Mouse (Mus musculus): Measurements from ENCODE around the gene Adam8. TPM values are rescaled to one million over a fixed set of nuclear protein-coding genes. Genes with fewer than 3 reads are reported as not detected.
A peak's percentile ranks its signal among the peaks of the same experiment; 100 is the strongest.

The Adam8 gene
- polyA plus RNA-seq, 1 experiment from 2014 or later: 3.0 TPM

DNA sequence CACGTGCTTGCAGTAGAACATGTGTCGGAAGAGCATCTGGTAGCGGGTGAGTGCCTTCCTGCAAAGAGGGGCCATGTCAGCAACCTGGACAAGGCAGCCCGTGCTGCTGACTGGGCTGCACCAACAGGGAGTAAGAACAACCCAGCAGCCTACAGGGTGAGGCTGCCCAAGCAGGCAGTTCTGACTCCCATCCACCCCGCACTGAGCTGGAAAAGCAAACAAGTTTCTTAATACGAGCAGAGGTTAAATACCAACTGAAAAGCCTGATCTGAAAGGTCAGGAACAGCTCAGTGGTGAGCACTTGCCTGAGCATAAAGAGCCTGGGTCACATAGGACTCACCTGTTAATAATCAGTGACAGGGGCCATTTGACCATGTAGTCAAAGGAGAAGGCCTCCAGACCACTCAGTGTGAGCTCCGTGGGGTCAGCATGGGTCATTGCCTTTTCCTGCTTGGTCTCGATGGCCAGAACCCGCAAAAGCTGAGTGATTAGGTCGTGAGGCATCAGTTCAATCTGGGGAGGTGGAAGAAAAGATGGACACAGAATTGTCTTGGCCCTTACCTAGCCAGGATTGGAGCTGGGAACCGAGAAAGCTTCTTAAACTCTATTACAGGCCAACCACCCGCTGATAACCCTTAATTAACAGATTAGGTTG lies 8.9 kb upstream of the Adam8 start:
- no peaks in the 10 kb centered on the region for H3K4me1 ChIP-seq
- no peak overlapping the region for H3K4me2 ChIP-seq
- peaks cover 88% of the 10 kb centered on the region for H3K36me3 ChIP-seq
- H3K9ac ChIP-seq: no peak overlapping the region
- no peak for ATAC-seq (ENCODE audit: insufficient number of reproducible peaks, low FRiP score, low TSS enrichment, low read depth)
- no peaks in the 10 kb centered on the region for H3K27me3 ChIP-seq
- no peak overlapping the region for H3K27ac ChIP-seq
- no peak overlapping the region for H3K4me3 ChIP-seq
- WGBS: 73% methylated on average over 12 of the region's 12 CpGs
- H3K9me3 ChIP-seq: no peaks in the 10 kb centered on the region

DNA sequence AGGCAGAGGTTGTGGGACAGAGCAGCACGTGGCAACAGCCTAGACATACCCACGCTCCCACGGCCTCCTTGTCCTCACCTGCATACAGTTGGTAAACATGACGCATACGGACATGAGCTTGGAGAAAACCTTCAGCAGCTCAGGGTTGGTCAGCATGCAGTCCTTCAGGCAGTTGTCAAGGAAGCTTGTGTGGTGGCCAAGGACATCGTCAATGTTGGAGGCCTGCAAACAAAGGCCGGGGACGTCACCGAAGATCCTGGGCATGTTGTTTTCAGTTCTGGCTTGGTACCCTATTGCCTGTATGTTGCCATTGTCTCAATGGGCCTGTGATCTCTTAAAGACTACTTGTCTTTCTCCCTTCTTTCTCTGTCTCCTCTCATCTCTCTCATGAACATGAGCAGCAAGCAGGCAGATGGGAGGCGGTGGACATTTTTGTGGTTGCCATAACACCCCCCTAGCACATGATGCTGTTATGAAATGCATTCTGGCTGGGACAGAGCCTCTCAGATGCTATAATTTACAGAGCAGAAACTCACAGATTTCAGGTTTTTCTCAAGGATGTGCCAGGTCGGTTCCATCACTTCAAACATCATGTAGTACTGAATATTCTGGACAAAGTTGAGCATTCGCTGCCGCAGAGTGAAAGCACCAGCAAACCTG lies 6.5 kb upstream of the Adam8 start:
- Histone ChIP-seq H3K9ac (no peak overlapping the region), H3K27ac (no peak overlapping the region), H3K36me3 (peaks cover 80% of the 10 kb centered on the region), H3K4me1 (no peaks in the 10 kb centered on the region), H3K4me2 (no peak overlapping the region), H3K4me3 (no peak overlapping the region), H3K27me3 (no peaks in the 10 kb centered on the region), H3K9me3 (no peaks in the 10 kb centered on the region)
- WGBS: 95% methylated on average over 13 of the region's 13 CpGs
- no peak for ATAC-seq (ENCODE audit: insufficient number of reproducible peaks, low FRiP score, low TSS enrichment, low read depth)

DNA sequence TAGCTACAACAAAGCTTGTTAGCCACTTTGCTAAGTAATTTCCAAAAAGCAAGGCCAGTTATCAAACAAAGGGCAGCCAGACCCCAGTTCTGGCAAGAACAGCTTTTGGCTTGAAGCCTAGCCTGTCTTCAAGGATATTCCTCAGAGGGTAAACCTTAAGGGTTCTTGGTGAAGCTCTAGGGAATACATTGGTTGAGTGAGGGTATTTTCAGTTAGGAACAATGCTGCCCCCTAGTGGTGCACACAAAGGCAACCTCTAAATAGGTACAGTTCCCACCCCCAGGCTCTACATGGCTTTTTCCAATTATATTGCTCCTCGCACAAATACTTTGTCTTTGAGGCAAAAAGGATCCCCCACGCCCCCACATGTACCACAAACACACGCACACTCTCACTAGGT lies 2.3 kb upstream of the Adam8 start:
- ATAC-seq (ENCODE audit: insufficient number of reproducible peaks, low FRiP score, low TSS enrichment, low read depth): no peak
- H3K27ac ChIP-seq: no peak overlapping the region
- no peak overlapping the region for H3K4me2 ChIP-seq
- H3K27me3 ChIP-seq: no peaks in the 10 kb centered on the region
- H3K36me3 ChIP-seq: peaks cover 46% of the 10 kb centered on the region
- no peaks in the 10 kb centered on the region for H3K4me1 ChIP-seq
- WGBS: 35% methylated on average over 3 of the region's 3 CpGs
- H3K9ac ChIP-seq: no peak overlapping the region
- H3K4me3 ChIP-seq: no peak overlapping the region
- no peaks in the 10 kb centered on the region for H3K9me3 ChIP-seq

DNA sequence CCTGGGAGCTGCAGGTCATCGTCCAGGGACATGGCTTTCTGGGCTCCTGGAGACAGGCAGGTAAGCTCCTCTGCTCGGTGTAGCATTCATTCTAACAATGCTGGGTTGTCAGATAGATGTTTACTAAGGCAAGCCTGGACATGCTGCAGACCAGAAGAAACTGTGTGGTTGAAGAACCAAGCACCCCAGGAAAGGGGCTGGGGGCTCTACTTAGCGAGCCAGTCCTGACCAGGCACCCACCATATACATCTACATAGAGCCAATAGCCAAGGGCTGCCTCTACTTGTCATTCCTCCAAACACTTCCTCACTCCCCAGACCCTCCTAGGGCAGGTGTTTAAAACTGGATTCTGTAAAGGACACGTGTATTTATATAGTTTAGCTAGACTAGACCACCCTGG lies 1.8 kb upstream of the Adam8 start:
- Histone ChIP-seq H3K4me1 (no peaks in the 10 kb centered on the region), H3K9ac (no peak overlapping the region), H3K4me3 (no peak overlapping the region), H3K27ac (no peak overlapping the region), H3K36me3 (peaks cover 43% of the 10 kb centered on the region), H3K27me3 (no peaks in the 10 kb centered on the region), H3K4me2 (no peak overlapping the region), H3K9me3 (no peaks in the 10 kb centered on the region)
- WGBS: 54% methylated on average over 4 of the region's 4 CpGs
- no peak for ATAC-seq (ENCODE audit: insufficient number of reproducible peaks, low FRiP score, low TSS enrichment, low read depth)

DNA sequence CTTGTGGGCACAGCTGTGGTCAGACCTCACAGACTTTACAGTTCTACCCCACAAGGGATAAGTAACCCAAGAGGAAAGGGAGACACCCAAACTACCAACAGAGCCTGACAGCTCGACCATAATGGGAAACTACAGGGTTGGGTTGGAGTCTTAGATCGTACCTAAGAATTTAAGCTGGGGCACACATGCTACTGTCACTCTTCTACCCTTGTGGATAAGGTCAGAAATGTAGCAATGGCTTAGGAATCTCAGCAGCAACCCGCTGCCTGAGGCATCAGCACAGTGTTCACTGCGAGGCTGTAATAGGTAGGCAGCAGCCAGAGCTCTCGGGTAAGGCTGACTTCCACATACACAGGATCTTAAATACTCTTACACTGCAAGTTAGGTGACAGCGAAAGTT lies 1.2 kb upstream of the Adam8 start:
- Histone ChIP-seq H3K27ac (no peak overlapping the region), H3K4me2 (no peak overlapping the region), H3K9me3 (no peaks in the 10 kb centered on the region), H3K36me3 (peaks cover 36% of the 10 kb centered on the region), H3K9ac (no peak overlapping the region), H3K4me3 (no peak overlapping the region), H3K27me3 (no peaks in the 10 kb centered on the region), H3K4me1 (no peaks in the 10 kb centered on the region)
- 76% methylated on average over 6 of the region's 6 CpGs for WGBS
- no peak for ATAC-seq (ENCODE audit: insufficient number of reproducible peaks, low FRiP score, low TSS enrichment, low read depth)

DNA sequence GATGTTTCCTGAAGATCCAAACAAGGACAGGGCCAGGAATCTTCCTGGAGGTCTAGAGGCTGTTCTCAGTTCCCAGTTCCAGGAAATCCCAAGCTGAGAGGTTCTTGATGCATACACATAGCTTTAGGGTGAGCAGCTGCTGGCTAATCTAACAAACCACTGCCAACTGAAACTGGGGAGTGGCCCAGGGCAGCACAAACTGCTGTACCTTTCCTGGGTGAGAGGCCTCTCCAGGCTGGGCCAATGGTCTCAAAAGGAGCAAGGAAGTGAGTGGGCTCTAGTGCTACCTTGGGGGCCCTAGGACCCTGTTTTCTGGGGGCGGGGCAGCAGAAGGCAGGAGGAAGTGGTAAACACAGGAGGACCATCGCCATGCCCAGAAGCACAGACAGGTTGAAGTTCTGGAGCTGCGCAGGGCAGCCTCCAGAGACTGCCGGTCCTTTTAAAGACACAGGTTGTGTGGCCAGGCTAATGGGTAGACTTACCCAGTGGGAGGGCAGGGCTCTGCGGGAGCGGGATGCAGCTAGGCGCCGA lies 1.4 kb downstream of the Adam8 start:
- Histone ChIP-seq H3K27me3 (no peaks in the 10 kb centered on the region), H3K9ac (no peak overlapping the region), H3K4me2 (no peak overlapping the region), H3K27ac (no peak overlapping the region), H3K9me3 (no peaks in the 10 kb centered on the region), H3K4me1 (no peaks in the 10 kb centered on the region), H3K36me3 (peaks cover 10% of the 10 kb centered on the region), H3K4me3 (no peak overlapping the region)
- WGBS: 74% methylated on average over 8 of the region's 8 CpGs
- no peak for ATAC-seq (ENCODE audit: insufficient number of reproducible peaks, low FRiP score, low TSS enrichment, low read depth)

DNA sequence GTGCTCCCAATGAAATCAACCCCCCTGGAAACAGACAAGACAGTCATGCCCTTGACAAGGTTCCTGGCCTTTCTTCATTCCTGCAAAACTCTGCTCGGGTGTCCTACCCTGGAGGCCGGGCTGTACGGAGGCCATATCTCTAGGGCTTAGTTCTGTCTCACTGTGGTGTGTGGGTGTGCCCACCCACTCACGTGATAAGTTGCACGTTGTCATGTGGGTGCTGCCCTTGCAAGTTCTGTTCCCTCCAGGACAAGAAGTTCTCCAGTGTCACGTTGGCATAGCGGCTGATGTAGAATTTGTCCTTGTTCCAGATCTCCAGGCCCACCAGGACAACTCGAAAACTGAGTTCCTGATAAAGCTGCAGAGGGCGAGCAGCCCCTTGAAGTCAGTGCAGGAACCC lies 4.1 kb downstream of the Adam8 start:
- Histone ChIP-seq H3K9ac (no peak overlapping the region), H3K36me3 (no peaks in the 10 kb centered on the region), H3K27me3 (no peaks in the 10 kb centered on the region), H3K4me2 (no peak overlapping the region), H3K4me1 (no peaks in the 10 kb centered on the region), H3K4me3 (no peak overlapping the region), H3K27ac (no peak overlapping the region), H3K9me3 (no peaks in the 10 kb centered on the region)
- 83% methylated on average over 9 of the region's 9 CpGs for WGBS
- ATAC-seq (ENCODE audit: insufficient number of reproducible peaks, low FRiP score, low TSS enrichment, low read depth): no peak

DNA sequence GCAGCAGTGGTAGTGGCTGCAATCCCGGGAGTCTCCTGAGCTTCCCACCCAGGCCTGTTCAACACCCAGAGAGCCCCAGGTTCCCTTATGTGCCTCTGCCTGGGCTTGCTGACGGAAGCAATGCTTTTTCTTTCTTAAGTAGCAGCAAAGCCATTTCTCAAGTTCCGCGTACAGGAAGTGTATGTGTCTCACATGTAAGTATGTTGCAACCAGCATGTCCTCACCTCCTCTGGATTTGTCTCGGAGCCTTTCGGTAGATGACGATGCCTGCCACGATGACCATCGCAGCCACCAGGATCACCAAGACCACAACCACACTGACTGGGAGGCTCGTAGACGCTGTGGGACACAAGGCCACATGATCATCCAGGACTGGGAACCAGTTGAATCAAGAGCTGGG lies 7.9 kb downstream of the Adam8 start:
- no peak for ATAC-seq (ENCODE audit: insufficient number of reproducible peaks, low FRiP score, low TSS enrichment, low read depth)

DNA sequence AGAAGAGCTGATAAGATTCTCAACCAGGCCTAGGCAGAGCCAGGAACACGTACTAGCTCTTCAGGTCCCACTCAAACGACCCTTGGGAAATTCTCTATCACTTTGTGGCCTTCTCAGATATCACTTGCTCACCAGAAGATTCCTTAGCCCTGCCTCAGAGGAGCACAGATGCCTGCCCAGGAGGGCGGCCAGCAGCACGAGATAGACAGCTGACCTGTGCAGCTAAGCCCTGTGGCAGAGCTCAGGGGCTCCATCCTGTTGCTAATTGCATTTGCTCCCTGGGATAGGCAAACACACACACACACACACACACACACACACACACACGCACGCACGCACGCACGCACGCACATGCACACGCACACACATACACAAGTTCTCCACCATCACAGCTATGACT lies 10.3 kb downstream of the Adam8 start:
- Histone ChIP-seq H3K4me2 (no peak overlapping the region), H3K9ac (no peak overlapping the region), H3K27ac (no peak overlapping the region), H3K36me3 (no peaks in the 10 kb centered on the region), H3K4me3 (no peak overlapping the region), H3K4me1 (peaks cover 12% of the 10 kb centered on the region), H3K27me3 (no peaks in the 10 kb centered on the region), H3K9me3 (no peaks in the 10 kb centered on the region)
- no peak for ATAC-seq (ENCODE audit: insufficient number of reproducible peaks, low FRiP score, low TSS enrichment, low read depth)
- 77% methylated on average over 11 of the region's 11 CpGs for WGBS

More for the DNA sequence above, 7.9 kb downstream of the Adam8 start:
- no peak overlapping the region for H3K4me3 ChIP-seq
- 93% methylated on average over 11 of the region's 11 CpGs for WGBS
- no peaks in the 10 kb centered on the region for H3K4me1 ChIP-seq
- no peak overlapping the region for H3K9ac ChIP-seq
- no peak overlapping the region for H3K27ac ChIP-seq
- no peaks in the 10 kb centered on the region for H3K27me3 ChIP-seq
- H3K9me3 ChIP-seq: no peaks in the 10 kb centered on the region
- H3K36me3 ChIP-seq: no peaks in the 10 kb centered on the region
- H3K4me2 ChIP-seq: no peak overlapping the region

DNA sequence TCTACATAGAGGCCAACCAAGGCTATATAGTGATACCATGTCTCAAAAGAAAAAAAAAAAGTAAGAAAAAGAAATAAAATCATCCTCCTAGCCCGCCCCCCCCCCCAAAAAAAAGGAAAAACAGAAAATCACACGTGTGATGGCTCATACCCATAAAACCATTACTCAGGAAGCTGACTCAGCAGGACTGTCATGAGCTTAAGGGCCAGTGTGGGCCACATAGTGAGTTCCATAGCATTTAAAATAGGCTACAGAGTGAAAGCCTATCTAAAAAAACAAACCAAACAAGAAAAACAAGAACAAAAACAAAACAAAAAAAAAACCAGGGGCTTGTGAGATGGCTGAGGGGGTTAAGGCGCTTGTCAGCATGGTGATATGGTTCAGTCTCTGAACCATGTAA lies 11.6 kb downstream of the Adam8 start:
- H3K27me3 ChIP-seq: no peaks in the 10 kb centered on the region
- H3K4me3 ChIP-seq: no peak overlapping the region
- H3K27ac ChIP-seq: no peak overlapping the region
- no peak overlapping the region for H3K9ac ChIP-seq
- no peak overlapping the region for H3K4me2 ChIP-seq
- no peak for ATAC-seq (ENCODE audit: insufficient number of reproducible peaks, low FRiP score, low TSS enrichment, low read depth)
- H3K36me3 ChIP-seq: no peaks in the 10 kb centered on the region
- WGBS: 56% methylated on average over 3 of the region's 3 CpGs
- H3K4me1 ChIP-seq: peaks cover 12% of the 10 kb centered on the region
- H3K9me3 ChIP-seq: no peaks in the 10 kb centered on the region

DNA sequence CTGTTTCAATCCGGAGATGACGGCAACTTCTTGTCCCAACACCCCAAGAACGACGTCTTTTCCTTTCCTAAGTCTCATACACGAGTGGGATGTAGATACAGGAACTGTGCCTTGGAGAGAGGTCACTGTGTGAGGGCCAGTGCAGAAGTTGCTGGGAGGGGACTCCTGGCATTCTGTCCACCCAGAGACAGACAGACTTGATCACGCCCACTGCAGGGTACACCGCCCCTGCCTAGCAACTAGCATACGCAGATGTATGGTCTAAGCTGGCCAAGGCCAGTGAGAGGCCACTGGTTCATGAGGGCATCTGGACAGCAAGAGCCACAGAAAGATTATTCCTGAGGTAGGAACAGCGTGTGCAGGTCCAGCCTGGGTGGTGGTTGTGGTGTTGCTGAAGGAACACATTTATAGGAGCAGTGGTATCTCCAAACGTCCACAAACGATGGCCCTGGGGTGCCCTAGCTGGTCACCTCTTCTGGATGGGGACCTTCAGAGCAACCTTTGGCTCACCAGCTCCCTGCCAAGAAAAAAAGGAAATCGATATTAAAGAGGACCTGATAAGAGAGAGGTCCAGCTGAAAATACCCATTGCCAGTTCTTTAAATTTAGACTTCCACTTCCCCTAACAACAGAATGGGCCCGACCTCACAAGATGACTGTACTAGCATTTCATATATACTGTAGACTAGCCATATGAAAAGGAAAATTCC lies 13.2 kb downstream of the Adam8 start:
- peaks cover 12% of the 10 kb centered on the region for H3K4me1 ChIP-seq
- H3K36me3 ChIP-seq: no peaks in the 10 kb centered on the region
- H3K4me3 ChIP-seq: peak overlapping the region; percentile 49
- peak overlapping the region; percentile 76 for H3K4me2 ChIP-seq
- no peaks in the 10 kb centered on the region for H3K9me3 ChIP-seq
- 38% methylated on average over 13 of the region's 13 CpGs for WGBS
- no peak overlapping the region for H3K27ac ChIP-seq
- peak overlapping the region; percentile 33 for H3K9ac ChIP-seq
- no peaks in the 10 kb centered on the region for H3K27me3 ChIP-seq
- no peak for ATAC-seq (ENCODE audit: insufficient number of reproducible peaks, low FRiP score, low TSS enrichment, low read depth)

DNA sequence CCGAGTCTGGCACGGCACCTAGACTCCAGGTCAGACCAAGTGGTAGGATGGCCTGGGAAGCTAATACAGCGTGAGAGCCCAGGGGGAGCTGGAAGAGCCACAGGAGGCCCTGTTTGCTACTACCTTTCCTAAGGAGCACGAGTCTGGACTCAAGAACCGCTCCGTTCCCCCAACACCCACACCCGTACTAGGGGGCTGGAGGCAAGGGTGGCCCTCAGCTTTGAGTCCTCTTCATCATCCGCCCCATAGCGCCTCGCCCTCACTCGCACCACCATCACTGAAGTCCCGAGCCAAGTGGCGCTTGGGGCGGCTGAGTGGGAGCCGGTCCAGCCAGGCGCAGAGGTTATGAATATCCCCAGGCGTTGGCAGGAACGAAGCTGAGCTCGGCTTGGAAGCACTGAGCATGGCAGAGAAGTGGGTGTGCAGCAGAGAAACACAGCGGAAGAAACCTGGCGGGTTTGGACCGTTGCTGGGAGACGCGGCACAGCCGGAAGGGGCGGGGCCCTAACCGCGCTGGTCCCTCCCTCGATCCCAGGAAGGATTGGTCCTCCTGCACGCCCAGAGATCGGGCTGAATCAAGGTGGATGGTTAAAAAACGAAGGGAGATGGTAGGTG lies 14.0 kb downstream of the Adam8 start, which contains the start of gene 6430531B16Rik:
Gene 6430531B16Rik (minus strand): TSS at position 478 of the 615 bp plus-strand sequence.
- Histone ChIP-seq H3K4me2 (peak within 1 kb of the TSS; percentile 76), H3K9ac (peak within 1 kb of the TSS; percentile 33), H3K36me3 (no peaks in the 10 kb centered on the region), H3K27ac (no peak within 1 kb of the TSS), H3K4me1 (peaks cover 12% of the 10 kb centered on the region), H3K9me3 (no peaks in the 10 kb centered on the region), H3K27me3 (no peaks in the 10 kb centered on the region), H3K4me3 (peak within 1 kb of the TSS; percentile 49)
- WGBS: 4% methylated on average over 32 of the region's 32 CpGs
- ATAC-seq (ENCODE audit: insufficient number of reproducible peaks, low FRiP score, low TSS enrichment, low read depth): peak; percentile 84

Data from limb, embryonic 15.5 days (tissue).